Mouse (Mus musculus) layer of hippocampus, postnatal 36 days (tissue): ENCODE measurements at regions not wholly inside any gene's neighbourhood (a gene's known extent, or its start where the extent isn't known, plus 50 kb on each side); places are given as distances from the start of the nearest gene placed in this dataset.

Experiments
- DNase-seq, 2 experiments: peaks; one replicate each; pipeline ENCODE4 v3.0.0; 2022

GRCm38 (mm10) chr16:12359116-12359515, 375.2 kb downstream of the Shisa9 start:
- no peak for DNase-seq

DNA sequence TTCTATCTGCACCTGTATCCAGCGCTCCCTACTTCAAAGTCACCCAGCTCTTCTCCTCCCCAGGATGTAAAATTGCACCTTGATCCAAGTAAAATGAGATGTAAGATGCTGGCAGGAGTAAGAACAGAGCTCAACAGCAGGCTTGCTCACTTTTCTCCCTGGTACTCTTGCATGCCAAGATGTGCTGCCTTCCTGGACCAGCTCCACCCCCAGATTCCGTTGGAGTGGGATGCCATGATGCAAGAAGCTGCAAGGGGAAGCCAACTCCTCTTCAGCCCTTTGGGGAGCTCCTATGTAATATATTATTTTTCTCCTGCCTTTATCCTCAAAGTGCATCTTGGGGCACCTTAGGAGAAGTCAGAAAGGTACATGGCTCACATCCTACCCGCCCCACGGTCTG, 405.6 kb downstream of the Shisa9 start:
- no peak for DNase-seq

DNA sequence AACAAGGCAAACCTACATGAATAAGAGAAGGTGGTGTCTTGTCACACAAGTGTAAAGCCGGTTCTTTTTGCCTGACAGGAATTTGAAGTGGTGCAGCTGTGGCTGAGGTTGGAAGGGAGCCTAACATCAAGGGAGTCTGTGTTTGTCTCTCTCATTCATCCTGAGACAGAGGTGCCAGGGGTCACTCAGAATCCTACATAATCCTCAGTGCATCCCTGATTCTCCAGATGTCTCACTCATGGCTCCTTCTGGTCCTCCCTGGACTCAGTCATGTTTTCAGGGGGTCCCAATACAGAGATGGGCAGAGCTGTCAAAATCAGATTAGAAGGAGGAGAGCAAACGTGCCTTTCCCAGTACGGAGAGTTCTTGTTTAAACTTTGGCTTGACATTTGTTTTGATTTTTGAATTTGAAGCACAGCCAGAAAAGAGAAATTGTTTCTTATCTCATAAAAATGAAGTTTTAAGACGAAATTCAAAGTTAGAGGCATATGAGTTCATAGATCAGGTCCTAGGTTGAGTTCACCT, 451.8 kb downstream of the Shisa9 start:
- no peak for DNase-seq

GRCm38 (mm10) chr16:12438622-12439021, 454.7 kb downstream of the Shisa9 start:
- no peak for DNase-seq

DNA sequence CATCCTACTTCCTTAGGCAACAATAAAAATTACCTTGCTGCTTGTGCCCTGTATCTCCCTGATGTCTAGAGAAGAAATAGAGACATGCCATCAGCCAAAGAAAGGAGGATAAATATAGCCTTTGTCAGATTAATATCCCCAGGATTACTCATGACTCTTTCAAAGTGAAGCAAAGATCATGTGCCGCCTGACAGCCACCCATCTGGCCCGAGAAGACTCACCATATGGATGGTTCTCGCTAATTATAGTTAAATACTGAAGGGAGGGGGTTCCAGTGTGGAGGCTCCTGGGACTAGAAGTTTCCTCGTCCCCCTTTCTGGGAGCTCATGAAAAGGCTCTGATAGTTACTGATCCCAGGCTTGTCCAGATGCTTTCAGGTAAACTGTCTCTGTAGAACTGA, 470.9 kb downstream of the Shisa9 start:
- DNase-seq, result peak; percentile 46 to 48
